Mouse (Mus musculus) layer of hippocampus, adult 9-10 months (tissue): ENCODE data around the gene Thsd4.

ENCODE experiments used
- DNase-seq: peaks from one replicate; pipeline ENCODE4 v3.0.0; 2022; ENCODE audit warnings: low spot score

Thsd4 gene

GRCm38 (mm10) chr9:60147401-60147800, 374.4 kb downstream of the Thsd4 start:
- DNase-seq, result no peak

DNA sequence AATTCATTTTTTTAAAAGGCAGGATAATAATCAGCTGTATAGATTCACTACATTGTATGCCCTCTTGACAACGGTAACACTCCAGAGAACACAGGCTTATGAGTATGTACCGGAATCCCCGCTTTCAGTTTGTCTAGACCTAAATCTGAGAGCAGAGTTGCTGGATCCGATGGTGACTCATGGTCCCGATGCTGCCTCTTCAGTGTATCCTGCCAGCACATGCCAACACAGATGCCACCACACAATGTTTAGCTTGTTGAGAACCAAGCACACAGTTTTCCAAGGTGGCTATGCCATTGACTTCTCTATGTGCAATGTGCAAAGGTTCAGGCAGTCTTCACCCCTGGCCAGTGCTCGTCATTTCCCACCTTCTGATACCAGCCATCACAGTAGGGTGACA, 378.0 kb downstream of the Thsd4 start:
- peak; percentile 55 for DNase-seq

DNA sequence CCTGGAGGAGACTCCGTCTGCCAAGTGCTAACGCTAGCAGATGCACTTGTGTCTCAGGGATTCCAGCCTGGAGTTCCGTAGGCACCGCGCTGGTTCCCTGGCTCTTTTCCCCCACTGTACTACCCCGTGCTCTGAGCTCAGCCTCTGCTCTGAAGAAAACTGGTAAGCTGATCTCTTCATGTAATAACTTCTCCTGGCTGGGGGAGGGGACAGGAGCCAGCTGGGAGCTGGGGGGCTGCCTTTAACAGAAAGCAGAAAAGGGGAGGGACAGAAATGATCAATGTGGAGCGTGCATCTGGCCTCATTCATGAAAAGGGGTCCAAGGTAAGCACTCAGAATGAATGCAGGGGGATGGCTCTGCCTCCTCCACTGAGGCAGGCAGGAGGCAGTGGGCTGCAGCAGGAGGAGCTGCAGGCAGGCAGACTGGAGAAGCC, 380.7 kb downstream of the Thsd4 start:
- DNase-seq, result no peak

GRCm38 (mm10) chr9:60140411-60140810, 381.4 kb downstream of the Thsd4 start:
- no peak for DNase-seq

GRCm38 (mm10) chr9:60139446-60139845, 382.4 kb downstream of the Thsd4 start:
- no peak for DNase-seq

GRCm38 (mm10) chr9:60129235-60129991, 392.4 kb downstream of the Thsd4 start:
- no peak for DNase-seq

DNA sequence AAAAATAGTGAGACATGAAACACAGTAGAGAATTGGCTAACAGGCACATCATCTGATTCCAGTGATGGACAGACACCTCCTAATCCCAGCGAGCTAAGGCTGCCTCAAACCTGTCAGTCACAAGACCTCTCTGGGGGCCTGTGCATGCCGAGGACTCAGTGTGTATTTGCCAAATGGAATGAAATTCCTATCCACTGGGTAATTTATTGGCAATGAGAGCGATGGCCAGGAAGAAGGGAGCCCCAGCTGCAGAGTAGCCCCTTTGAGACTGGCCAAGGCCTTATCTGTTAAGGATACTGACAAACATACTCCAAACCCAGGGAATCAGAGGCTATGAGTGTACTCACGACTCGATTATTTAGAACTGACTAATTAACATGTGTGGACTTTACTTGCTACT, 394.9 kb downstream of the Thsd4 start:
- no peak for DNase-seq

GRCm38 (mm10) chr9:60124102-60124501, 397.7 kb downstream of the Thsd4 start:
- no peak for DNase-seq

GRCm38 (mm10) chr9:60123066-60123465, 398.8 kb downstream of the Thsd4 start:
- DNase-seq, result no peak

DNA sequence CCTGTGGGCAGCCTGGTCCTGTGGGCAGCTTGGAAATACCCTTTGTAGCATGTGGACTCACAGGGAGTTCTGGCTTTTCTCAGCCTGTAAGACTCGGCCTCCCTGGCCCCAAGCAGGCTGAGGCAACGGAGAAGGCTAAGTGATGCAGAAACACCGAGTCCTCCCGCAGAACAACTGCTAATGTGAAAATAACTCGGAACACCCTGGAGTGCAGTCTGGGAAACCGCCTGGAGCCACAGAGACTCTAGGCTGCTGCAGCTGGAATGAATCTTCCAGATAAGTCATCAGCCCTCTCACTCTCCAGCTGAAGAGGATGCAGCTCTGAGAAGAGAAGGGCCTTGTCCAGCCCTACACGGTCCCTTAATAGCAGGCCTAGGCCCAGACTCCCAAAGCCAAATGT, 402.0 kb downstream of the Thsd4 start:
- no peak for DNase-seq

DNA sequence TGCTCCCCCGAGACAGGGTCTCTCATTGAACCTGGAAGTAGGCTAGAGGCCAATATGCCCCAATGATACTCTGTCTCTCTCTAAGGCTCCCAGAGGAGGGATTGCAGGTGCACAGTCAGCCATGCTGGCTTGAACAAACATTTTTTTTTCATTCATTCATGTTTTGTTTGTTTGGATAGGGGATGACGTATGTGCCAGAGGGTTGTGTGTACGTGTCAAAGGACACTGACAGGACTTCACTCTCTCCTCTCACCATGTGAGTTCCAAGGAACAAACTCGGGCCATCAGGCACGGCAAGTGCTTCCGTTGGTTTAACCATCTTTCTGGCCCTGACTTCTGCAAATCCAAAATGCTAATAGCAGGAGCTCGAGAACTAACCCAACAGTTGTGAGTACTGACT, 404.0 kb downstream of the Thsd4 start:
- no peak for DNase-seq

- DNase-seq, result no peak
Measured at GRCm38 (mm10) chr9:60115711-60116247, 406.1 kb downstream of the Thsd4 start.

DNA sequence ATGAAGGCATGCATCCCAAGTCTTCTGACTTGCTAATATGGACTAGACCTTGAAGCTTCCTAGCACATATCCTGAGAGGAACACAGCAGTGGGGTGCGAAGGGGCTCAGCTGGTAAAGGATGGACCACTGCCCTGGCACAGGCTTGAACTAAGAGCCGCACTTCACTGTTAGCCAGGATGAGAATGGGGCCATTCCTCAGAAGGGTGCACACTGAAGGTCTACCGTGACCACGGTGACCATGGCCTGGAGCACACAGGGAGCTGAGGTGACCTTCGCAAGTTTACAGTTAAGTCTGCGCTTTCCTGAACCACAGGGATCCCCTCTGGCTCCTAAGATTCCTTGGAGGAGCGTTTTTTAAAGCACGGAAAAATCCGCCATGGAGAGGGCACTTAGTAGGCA, 406.5 kb downstream of the Thsd4 start:
- no peak for DNase-seq

DNA sequence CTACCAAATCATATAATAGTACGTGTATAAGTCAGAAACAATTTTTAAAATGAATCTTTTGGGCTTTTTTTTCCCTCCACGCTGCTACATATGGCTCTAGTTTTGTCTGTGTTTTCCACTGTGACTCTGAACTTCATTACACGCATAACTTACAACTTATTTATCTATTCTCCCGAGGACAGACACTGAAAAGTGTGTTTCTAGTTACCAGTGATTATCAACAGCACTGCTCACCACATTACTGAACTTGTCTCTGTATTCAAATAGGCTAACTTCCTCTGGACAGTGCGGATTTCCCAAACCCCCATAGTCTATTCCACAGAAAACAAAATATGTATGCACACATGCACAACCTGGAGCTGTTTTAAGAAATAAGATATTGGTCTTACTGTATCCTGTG, 411.6 kb downstream of the Thsd4 start:
- no peak for DNase-seq

- no peak for DNase-seq
Measured at GRCm38 (mm10) chr9:60106683-60107082, 415.2 kb downstream of the Thsd4 start.

GRCm38 (mm10) chr9:60106106-60106505, 415.7 kb downstream of the Thsd4 start:
- DNase-seq, result no peak

GRCm38 (mm10) chr9:60094211-60094610, 427.6 kb downstream of the Thsd4 start:
- no peak for DNase-seq

DNA sequence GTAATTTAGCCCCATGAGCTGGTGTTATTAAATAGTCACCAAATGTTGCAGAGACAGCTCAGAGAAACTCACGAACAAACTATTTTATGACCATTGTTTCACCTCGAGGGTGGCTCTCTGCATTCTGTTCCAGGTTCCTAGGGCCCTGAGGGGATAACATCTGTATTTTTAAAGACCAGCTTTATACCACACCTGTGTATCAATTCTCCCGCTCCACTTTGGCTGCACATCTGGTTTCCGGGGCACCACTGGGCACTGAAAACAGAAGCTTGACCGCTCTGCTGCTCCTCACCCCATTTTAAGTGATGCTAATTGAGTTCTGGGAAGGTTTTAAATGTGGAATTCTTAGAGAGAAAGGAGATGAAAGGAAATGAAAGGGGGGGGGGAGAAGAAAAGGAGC, 429.4 kb downstream of the Thsd4 start:
- DNase-seq, result no peak

DNA sequence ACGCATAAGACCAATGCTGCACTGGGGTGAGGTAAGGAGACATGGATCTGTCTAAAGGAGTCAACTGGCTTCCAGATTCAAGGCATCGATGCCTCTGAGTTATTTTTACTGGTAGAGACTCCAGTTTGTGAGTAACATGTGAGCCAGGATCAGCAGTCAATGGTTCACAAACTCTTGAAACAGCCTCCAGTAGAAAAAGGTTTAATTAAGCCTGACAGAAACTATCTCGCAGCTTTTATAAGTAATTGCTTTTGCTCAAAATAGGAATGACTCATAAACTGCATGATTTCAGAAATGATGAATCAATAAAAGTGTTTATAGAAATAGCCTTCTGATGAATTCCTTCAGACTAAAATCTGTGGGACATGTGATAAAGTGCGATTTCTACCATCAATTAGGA, 432.4 kb downstream of the Thsd4 start:
- no peak for DNase-seq

- no peak for DNase-seq
Measured at GRCm38 (mm10) chr9:60088101-60088500, 433.7 kb downstream of the Thsd4 start.

DNA sequence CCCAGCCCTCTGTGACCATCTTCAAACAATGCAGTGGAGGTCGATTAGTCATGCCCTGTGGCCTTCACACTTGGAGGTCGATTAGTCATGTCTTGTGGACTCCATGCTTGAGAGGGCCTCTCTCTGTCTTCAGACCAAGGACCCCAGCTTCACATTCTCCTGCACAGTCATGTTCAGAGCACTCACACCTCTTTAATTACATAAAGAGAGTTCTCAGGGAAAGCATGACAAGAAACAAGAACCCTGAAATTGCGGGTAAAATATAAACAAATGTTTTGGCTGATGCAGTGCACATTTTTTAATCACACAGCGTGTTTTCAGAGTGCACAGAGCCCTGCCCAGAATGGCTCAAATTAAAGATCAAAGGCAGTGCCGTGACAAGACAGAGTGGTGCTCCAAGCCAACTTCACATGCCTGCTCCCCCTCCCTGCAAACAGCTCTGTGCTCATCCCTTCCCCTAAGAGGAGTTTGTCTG, 439.7 kb downstream of the Thsd4 start:
- DNase-seq, result no peak

DNA sequence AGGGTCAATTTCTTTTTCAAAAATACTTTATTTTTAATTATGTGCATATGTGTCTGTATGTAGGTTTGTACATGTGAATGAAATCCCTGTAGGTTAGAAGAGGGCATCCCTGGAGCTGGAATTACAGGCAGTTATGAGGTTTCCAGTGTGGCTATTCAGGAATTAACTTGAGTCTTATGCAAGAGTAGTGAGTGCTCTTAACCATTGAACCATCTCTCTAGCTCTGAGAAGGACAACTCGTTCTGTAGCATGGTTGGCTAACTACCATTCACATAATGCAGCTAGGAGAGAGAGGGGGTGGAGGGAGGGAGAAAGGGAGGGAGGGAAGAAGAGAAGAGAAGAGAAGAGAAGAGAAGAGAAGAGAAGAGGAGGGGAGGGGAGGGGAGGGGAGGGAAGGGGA, 444.1 kb downstream of the Thsd4 start:
- DNase-seq, result no peak

GRCm38 (mm10) chr9:60076396-60076795, 445.4 kb downstream of the Thsd4 start:
- no peak for DNase-seq
